Mouse (Mus musculus) lung, postnatal 0 days (tissue): ENCODE results near the gene Iscu.

ENCODE experiments used
- CTCF ChIP-seq: IDR thresholded peaks from 2 replicates; pipeline ENCODE4 v1.5.1; 2016; ENCODE audit warnings: antibody characterized with exemption, mild to moderate bottlenecking
- EP300 ChIP-seq: IDR thresholded peaks from 2 replicates; pipeline ENCODE4 v1.6.1; 2016; ENCODE audit warnings: antibody characterized with exemption, mild to moderate bottlenecking, control low read depth

DNA sequence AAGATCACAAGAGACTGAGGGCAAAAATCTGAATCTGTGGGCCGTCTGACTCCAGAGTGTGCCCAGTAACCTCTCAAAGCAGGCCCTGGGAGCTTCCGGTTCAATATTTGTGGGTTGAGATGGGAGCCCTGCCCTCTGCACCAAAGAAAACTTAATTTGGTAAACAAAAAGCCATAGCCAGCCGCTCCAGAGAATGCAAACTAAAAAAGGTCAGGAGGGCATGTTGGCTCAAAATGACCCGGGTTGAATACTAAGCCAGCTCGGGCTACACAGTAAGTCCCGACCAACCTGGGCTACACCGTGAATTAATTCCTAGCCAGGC is 37.6 kb upstream of the Iscu start:
- TF ChIP-seq CTCF (no peak), EP300 (no peak)
